Mouse (Mus musculus) heart, embryonic 14.5 days (tissue): ENCODE results near the gene Gabrr3. TPM values are rescaled to one million over a fixed set of nuclear protein-coding genes. Genes with fewer than 3 reads are reported as not detected.

Source experiments
- ATAC-seq: fragments of 200-750 bp; cut with Nextera tagmentation; 2 replicates; pipeline ENCODE4 v1.8.0; 2017; ENCODE audit warnings: low read depth, moderate TSS enrichment; ENCODE audit not compliant: insufficient number of reproducible peaks, insufficient read depth, low FRiP score
- H3K27ac ChIP-seq, 2 experiments: fragments of 200-500 bp in 1 of 2; fragments of 300-500 bp in 1 of 2; sonication (generic) in 1 of 2; replicated peaks in 1 of 2; 2 replicates each; pipeline ENCODE4 v1.5.1; 2012 to 2014; ENCODE audit warnings: low read depth in 2 of 2, low read length in 2 of 2, control low read depth in 1 of 2, mild to moderate bottlenecking in 1 of 2, mixed read lengths in 1 of 2; ENCODE audit not compliant: control insufficient read depth in 1 of 2, insufficient read depth in 1 of 2
- H3K27me3 ChIP-seq: fragments of 300-500 bp; sonication (generic); 2 replicates; pipeline ENCODE4 v1.6.1; 2014; ENCODE audit warnings: mild to moderate bottlenecking, low read length, control low read depth; ENCODE audit not compliant: control insufficient read depth, insufficient read depth
- H3K36me3 ChIP-seq: fragments of 300-500 bp; sonication (generic); 2 replicates; pipeline ENCODE4 v1.6.1; 2014; ENCODE audit warnings: mild to moderate bottlenecking, control low read depth, low read length, mixed read lengths; ENCODE audit not compliant: control insufficient read depth, insufficient read depth
- H3K4me1 ChIP-seq, 2 experiments: fragments of 200-500 bp in 1 of 2; fragments of 300-500 bp in 1 of 2; sonication (generic) in 1 of 2; 2 replicates each; pipeline ENCODE4 v1.6.1; 2012 to 2014; ENCODE audit warnings: low read length in 2 of 2, control low read depth in 1 of 2, mixed read lengths in 1 of 2; ENCODE audit not compliant: control insufficient read depth in 2 of 2, insufficient read depth in 2 of 2
- H3K4me2 ChIP-seq: fragments of 300-500 bp; sonication (generic); 2 replicates; pipeline ENCODE4 v1.6.1; 2014; ENCODE audit warnings: mild to moderate bottlenecking, low read length
- H3K4me3 ChIP-seq, 2 experiments: fragments of 200-500 bp in 1 of 2; fragments of 300-500 bp in 1 of 2; sonication (generic) in 1 of 2; 2 replicates each; pipeline ENCODE4 v1.5.1; 2012 to 2014; ENCODE audit warnings: low read length in 2 of 2, mild to moderate bottlenecking in 2 of 2, control low read depth in 1 of 2, low read depth in 1 of 2, moderate library complexity in 1 of 2; ENCODE audit not compliant: control insufficient read depth in 1 of 2, insufficient read depth in 1 of 2
- H3K9ac ChIP-seq: fragments of 300-500 bp; sonication (generic); 2 replicates; pipeline ENCODE4 v1.6.1; 2014; ENCODE audit warnings: mild to moderate bottlenecking, low read length
- H3K9me3 ChIP-seq: fragments of 300-500 bp; sonication (generic); 2 replicates; pipeline ENCODE4 v1.6.1; 2016; ENCODE audit warnings: low read length, control low read depth; ENCODE audit not compliant: control insufficient read depth
- WGBS: fragments of 180-500 bp; shearing (Covaris S2); extraction: QIAGEN DNeasy Blood & Tissue Kit; methylation state at CpG from one replicate; pipeline ENCODE4 v1.1.7; 2014; 5-methylcytosine and 5-hydroxymethylcytosine counted together
- polyA plus RNA-seq: library from polyadenylated mRNA; unstranded; fragments of >200 nt; fragmentation: Nextera tagmentation; extraction: Ambion mirVana; gene quantifications from 2 replicates; pipeline ENCODE4 v1.2.1, GENCODE M21; 2014

The Gabrr3 gene
- polyA plus RNA-seq, 1 experiment from 2014 or later: not detected

- Histone ChIP-seq H3K9ac (peak within 1 kb of the TSS; percentile 79), H3K27me3 (no peaks in the 10 kb centered on the region), H3K4me3 (peak within 1 kb of the TSS; percentile 78), H3K4me2 (peak within 1 kb of the TSS; percentile 72), H3K4me1 (peaks cover 0 to 12% of the 10 kb centered on the region in 2 experiments; a peak in 2 of 4 replicates), H3K27ac (peak within 1 kb of the TSS; percentile 67 to 76), H3K36me3 (peaks cover 14% of the 10 kb centered on the region), H3K9me3 (no peaks in the 10 kb centered on the region)
- ATAC-seq: peak; percentile 87
- 2% methylated on average over 55 of the region's 56 CpGs for WGBS
Observed at GRCm38 (mm10) chr16:59471637-59472278, 64.6 kb downstream of the Gabrr3 start, which contains the start of gene Riox2. Riox2 (plus strand) TSS chr16:59471775.

DNA sequence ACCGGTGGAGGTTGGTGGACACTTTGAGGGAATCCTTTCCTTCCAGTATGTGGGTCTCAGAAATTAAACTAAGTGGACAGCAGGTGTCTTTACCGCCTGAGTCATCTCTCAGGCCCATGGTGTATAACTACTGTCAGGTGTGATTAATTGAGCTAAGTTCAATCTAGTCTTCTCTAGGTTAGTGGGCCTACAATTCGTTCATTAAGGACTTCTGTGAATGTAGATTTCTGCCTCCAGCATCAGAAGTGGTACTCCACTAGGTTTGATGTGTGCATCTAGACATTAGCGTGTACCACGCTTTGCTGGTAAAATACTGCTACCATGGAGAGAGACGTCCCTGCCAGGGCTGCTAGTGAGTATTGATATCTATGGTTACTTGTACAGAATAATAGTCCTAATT, 65.4 kb downstream of the Gabrr3 start:
- Histone ChIP-seq H3K27me3 (no peaks in the 10 kb centered on the region), H3K9me3 (no peaks in the 10 kb centered on the region), H3K9ac (peak overlapping the region; percentile 79), H3K4me1 (peaks cover 0 to 12% of the 10 kb centered on the region in 2 experiments; a peak in 2 of 4 replicates), H3K4me2 (peak overlapping the region; percentile 72), H3K36me3 (peaks cover 16% of the 10 kb centered on the region), H3K27ac (no peak overlapping the region; a peak in 1 of 4 replicates), H3K4me3 (peak overlapping the region in 1 of 2 experiments; percentile 78; a peak in 3 of 4 replicates)
- ATAC-seq: no peak
- 45% methylated on average over 6 of the region's 6 CpGs for WGBS

DNA sequence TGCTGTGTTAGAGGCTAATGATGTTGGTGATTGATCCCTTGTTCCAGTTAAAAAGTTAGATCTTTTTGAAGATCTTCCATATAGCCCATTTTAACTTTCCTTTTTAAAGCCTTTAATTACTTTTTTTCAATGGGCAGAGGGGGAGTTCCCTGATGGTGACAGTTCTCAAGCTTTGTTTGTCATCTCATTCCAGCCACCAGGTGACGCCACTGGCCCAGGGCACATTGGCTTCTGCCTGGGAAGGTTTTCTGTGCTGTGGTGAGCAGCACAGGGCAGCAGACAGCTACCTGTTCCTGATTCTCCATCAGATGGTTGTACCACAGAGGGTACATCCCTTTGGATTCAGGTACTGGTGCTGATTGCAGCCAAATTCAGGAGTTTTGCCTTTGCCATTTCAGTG, 67.7 kb downstream of the Gabrr3 start:
- Histone ChIP-seq H3K36me3 (peaks cover 33% of the 10 kb centered on the region), H3K4me3 (no peak overlapping the region), H3K9ac (no peak overlapping the region), H3K27ac (no peak overlapping the region), H3K27me3 (no peaks in the 10 kb centered on the region), H3K9me3 (no peaks in the 10 kb centered on the region), H3K4me2 (no peak overlapping the region), H3K4me1 (peaks cover 0 to 12% of the 10 kb centered on the region in 2 experiments; a peak in 2 of 4 replicates)
- no peak for ATAC-seq
- WGBS: 8% methylated on average over 1 of the region's 1 CpGs

- no peaks in the 10 kb centered on the region for H3K9me3 ChIP-seq
- ATAC-seq: no peak
- no peak overlapping the region for H3K4me2 ChIP-seq
- H3K27me3 ChIP-seq: no peaks in the 10 kb centered on the region
- H3K27ac ChIP-seq: no peak overlapping the region
- peaks cover 0 to 5% of the 10 kb centered on the region in 2 experiments; a peak in 2 of 4 replicates for H3K4me1 ChIP-seq
- H3K9ac ChIP-seq: no peak overlapping the region
- WGBS: 68% methylated on average over 3 of the region's 3 CpGs
- no peak overlapping the region for H3K4me3 ChIP-seq
- H3K36me3 ChIP-seq: peaks cover 63% of the 10 kb centered on the region
Observed at GRCm38 (mm10) chr16:59477955-59478354, 70.8 kb downstream of the Gabrr3 start.

DNA sequence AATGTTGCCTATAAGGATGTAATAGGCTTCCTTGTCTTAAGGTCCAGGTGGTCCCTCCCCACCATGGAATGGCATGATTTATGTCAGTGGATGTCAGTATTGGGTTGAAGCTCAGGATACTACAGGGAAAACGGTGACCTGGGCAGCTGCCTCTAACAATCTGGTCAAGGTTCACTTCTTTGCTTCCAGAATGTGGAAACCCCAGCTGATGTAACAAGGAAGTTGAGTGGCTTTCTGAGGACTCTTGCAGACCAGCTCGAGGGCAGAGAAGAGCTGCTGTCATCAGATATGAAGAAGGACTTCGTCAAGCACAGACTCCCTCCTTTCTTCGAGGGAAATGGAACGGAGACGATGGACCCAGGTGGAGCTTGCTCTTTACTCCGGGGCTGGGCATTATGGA, 80.1 kb downstream of the Gabrr3 start:
- Histone ChIP-seq H3K36me3 (peaks cover 96% of the 10 kb centered on the region), H3K9me3 (no peaks in the 10 kb centered on the region), H3K9ac (no peak overlapping the region), H3K27me3 (no peaks in the 10 kb centered on the region), H3K27ac (no peak overlapping the region), H3K4me2 (no peak overlapping the region), H3K4me3 (no peak overlapping the region), H3K4me1 (no peaks in the 10 kb centered on the region)
- 70% methylated on average over 7 of the region's 7 CpGs for WGBS
- no peak for ATAC-seq

DNA sequence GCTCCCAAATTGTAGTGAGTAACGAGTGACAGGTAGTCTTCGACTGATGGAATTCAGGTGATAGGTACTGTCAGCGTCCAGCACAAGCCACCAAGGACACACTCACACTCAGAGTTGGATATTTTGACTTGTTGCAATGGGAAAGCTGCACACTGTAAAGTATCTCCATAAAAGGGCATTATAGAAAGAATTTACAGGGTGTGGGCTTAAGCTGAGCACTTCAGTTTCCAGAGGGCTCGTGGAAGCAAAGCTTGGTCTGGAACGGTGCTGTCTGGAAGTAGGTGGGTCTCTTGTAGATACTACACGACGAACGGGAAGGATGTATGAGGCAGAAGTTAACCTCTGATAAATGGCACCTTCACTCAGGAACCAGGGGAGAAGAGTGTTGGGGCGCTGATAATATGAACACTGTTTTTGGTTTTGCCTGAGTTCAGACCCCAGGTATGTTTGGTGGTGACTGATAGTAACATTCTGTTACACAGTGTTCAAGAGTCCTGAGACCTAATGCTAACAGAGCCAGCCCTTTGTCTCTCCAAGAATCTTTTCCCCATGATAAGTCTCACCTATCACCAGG, 80.9 kb downstream of the Gabrr3 start:
- H3K9me3 ChIP-seq: no peaks in the 10 kb centered on the region
- H3K27me3 ChIP-seq: no peaks in the 10 kb centered on the region
- no peak; the same call in 1 of the 2 replicates for ATAC-seq
- H3K9ac ChIP-seq: no peak overlapping the region
- 54% methylated on average over 9 of the region's 9 CpGs for WGBS
- H3K4me2 ChIP-seq: no peak overlapping the region
- no peak overlapping the region for H3K4me3 ChIP-seq
- H3K36me3 ChIP-seq: peaks cover 96% of the 10 kb centered on the region
- no peak overlapping the region for H3K27ac ChIP-seq
- H3K4me1 ChIP-seq: no peaks in the 10 kb centered on the region

GRCm38 (mm10) chr16:59493199-59493598, 86.1 kb downstream of the Gabrr3 start:
- H3K27me3 ChIP-seq: no peaks in the 10 kb centered on the region
- H3K9ac ChIP-seq: no peak overlapping the region
- H3K4me1 ChIP-seq: no peaks in the 10 kb centered on the region
- whole genome bisulfite sequencing: 87% methylated on average over 14 of the region's 14 CpGs
- no peak overlapping the region for H3K27ac ChIP-seq
- ATAC-seq: no peak
- H3K36me3 ChIP-seq: peaks cover 96% of the 10 kb centered on the region
- no peak overlapping the region for H3K4me3 ChIP-seq
- no peaks in the 10 kb centered on the region for H3K9me3 ChIP-seq
- H3K4me2 ChIP-seq: no peak overlapping the region
